Mouse (Mus musculus): ENCODE results near the gene Calcr. TPM values are rescaled to one million over a fixed set of nuclear protein-coding genes. Genes with fewer than 3 reads are reported as not detected.
"Not testable (repeated sequence)": the region's sequence is repeated elsewhere in the genome, so short reads cannot be mapped to it uniquely, and the experiment has no call there.

Gene Calcr
- 0.05 and 0.12 TPM in 2 replicates for polyA plus RNA-seq (2012; rRNA removed)

GRCm38 (mm10) chr6:3764230-3764764, at the start of gene Calcr:
TSS of gene Calcr (minus strand) at chr6:3764714.
- DNase-seq (ENCODE audit: low read depth) = no peak

GRCm38 (mm10) chr6:3767485-3767884, 3.0 kb upstream of the Calcr start:
- DNase-seq (ENCODE audit: low read depth) = no peak

GRCm38 (mm10) chr6:3763171-3763967, 1.1 kb downstream of the Calcr start:
- no peak for DNase-seq (ENCODE audit: low read depth)

- DNase-seq (ENCODE audit: low read depth) = no peak
Observed at GRCm38 (mm10) chr6:3751576-3751975, 12.9 kb downstream of the Calcr start.

GRCm38 (mm10) chr6:3749624-3750023, 14.9 kb downstream of the Calcr start:
- no peak for DNase-seq (ENCODE audit: low read depth)

- no peak for DNase-seq (ENCODE audit: low read depth)
Observed at GRCm38 (mm10) chr6:3745546-3745945, 19.0 kb downstream of the Calcr start.

- DNase-seq (ENCODE audit: low read depth) = no peak
Observed at GRCm38 (mm10) chr6:3741996-3742713, 22.4 kb downstream of the Calcr start.

GRCm38 (mm10) chr6:3741296-3741695, 23.2 kb downstream of the Calcr start:
- DNase-seq (ENCODE audit: low read depth) = no peak

- no peak for DNase-seq (ENCODE audit: low read depth)
Observed at GRCm38 (mm10) chr6:3730246-3730867, 34.2 kb downstream of the Calcr start.

- DNase-seq (ENCODE audit: low read depth) = no peak
Observed at GRCm38 (mm10) chr6:3688087-3688642, 76.3 kb downstream of the Calcr start.

- not testable (repeated sequence) for DNase-seq (ENCODE audit: low read depth)
Observed at GRCm38 (mm10) chr6:3678286-3678685, 86.2 kb downstream of the Calcr start.

GRCm38 (mm10) chr6:3677806-3678205, 86.7 kb downstream of the Calcr start:
- DNase-seq (ENCODE audit: low read depth) = no peak

- DNase-seq (ENCODE audit: low read depth) = not testable (repeated sequence)
Observed at GRCm38 (mm10) chr6:3671941-3672340, 92.6 kb downstream of the Calcr start.

- DNase-seq (ENCODE audit: low read depth) = no peak
Observed at GRCm38 (mm10) chr6:3664147-3664716, 100.3 kb downstream of the Calcr start.

GRCm38 (mm10) chr6:3658405-3658804, 106.1 kb downstream of the Calcr start:
- DNase-seq (ENCODE audit: low read depth) = no peak

Other genes with a start within 250 kb of the Calcr start
- gene Tfpi2, start 224.2 kb upstream of the Calcr start, polyA plus RNA-seq (2012; rRNA removed) = 0.62 and 2.4 TPM in 2 replicates
- not detected in 2 replicates for gene Gngt1, start 229.1 kb upstream of the Calcr start, polyA plus RNA-seq (2012; rRNA removed)
- gene Gng11, start 239.2 kb upstream of the Calcr start, polyA plus RNA-seq (2012; rRNA removed) = 5.6 and 6.9 TPM in 2 replicates

Measured in gonadal fat pad, adult 2 months (tissue).